Mouse (Mus musculus) bone marrow, adult 2 months (tissue): ENCODE results near the gene Nudt4. TPM values are rescaled to one million over a fixed set of nuclear protein-coding genes. Genes with fewer than 3 reads are reported as not detected.

Experiments
- H3K27ac ChIP-seq: fragments of 200-500 bp; 2 replicates; pipeline ENCODE4 v1.5.1; 2012; ENCODE audit warnings: low read depth, mild to moderate bottlenecking, control low read depth, inconsistent platforms, low read length; ENCODE audit not compliant: control insufficient read depth, poor library complexity, insufficient read depth
- H3K4me1 ChIP-seq: fragments of 200-500 bp; 2 replicates; pipeline ENCODE4 v1.6.1; 2011; ENCODE audit warnings: low read length; ENCODE audit not compliant: control insufficient read depth, insufficient read depth
- H3K4me3 ChIP-seq: fragments of 200-500 bp; replicated peaks from 2 replicates; pipeline ENCODE3; 2011; ENCODE audit warnings: mild to moderate bottlenecking, low read depth, low read length, control low read depth; ENCODE audit not compliant: control insufficient read depth
- CTCF ChIP-seq: fragments of 200-500 bp; IDR thresholded peaks from 2 replicates; pipeline ENCODE4 v1.5.1; 2011; ENCODE audit warnings: low read length, control low read depth; ENCODE audit not compliant: control insufficient read depth, insufficient read depth
- POLR2A ChIP-seq: fragments of 200-500 bp; IDR thresholded peaks from 2 replicates; pipeline ENCODE4 v1.6.1; 2011; ENCODE audit warnings: low read depth, mild to moderate bottlenecking, control low read depth, low read length, borderline replicate concordance; ENCODE audit not compliant: control insufficient read depth
- WGBS: fragments of 180-500 bp; shearing (Covaris S2); methylation state at CpG from one replicate; pipeline ENCODE4 v1.1.7; 2018; 5-methylcytosine and 5-hydroxymethylcytosine counted together
- polyA plus RNA-seq: library from polyadenylated mRNA; stranded (reverse); fragments of >200 nt; gene quantifications from 2 replicates; pipeline ENCODE4 v1.2.4, GENCODE M21; 2011; ENCODE audit warnings: low replicate concordance; ENCODE audit not compliant: missing spikeins, insufficient read depth, insufficient read length

The Nudt4 gene
- 89.7 and 95.9 TPM in 2 replicates for polyA plus RNA-seq

DNA sequence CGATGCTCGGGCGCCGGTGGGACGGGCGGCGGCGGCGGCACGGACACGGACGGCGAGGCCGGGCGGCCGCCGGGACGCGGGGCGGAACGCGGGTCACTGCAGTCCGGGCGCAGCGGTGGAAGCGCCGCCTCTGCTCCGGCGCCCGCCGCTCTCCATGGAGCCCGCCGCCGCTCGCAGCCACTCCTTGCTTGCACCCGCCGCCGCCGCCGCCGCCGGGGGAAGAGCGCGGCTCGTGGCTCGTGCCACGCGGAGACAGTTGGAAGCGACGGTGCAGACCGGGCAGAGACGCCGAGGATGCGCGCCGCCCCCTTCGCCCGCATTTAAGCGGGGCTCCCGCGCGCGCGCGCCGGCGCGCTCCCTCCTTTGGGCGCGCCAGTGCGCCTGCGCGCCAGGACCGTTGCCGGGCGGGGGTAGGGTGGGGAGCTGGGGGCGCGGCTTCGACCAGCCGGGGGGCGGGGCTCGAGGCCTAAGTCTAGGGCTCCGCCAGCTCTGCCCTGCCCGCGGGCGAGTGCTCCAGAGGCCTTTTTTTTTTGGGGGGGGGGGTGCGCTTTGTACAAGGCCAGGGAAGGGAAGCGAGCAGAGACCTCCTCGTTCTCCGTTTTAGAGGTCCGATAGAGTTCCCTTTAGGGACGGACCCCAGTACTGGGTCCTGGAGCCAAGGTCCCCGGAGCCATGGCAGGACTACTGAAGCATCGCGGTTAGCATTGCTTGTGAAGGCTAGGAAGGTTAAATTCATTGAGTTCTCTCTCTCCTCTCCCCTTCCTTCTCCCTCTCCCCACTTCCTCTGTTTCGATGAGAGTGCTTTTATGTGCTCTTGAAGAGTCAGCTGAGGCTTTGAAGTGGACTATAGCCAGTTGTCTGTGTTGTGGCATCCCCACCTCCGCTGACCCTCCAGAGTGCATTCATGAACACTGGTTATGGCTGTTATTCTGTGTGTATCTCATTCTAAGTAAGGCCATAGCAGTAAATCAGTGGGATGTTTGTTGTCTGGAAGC lies at the start of gene Nudt4:
Gene Nudt4 (minus strand): TSS at position 296 of the 995 bp plus-strand sequence.
- peak within 1 kb of the TSS; percentile 97 for H3K27ac ChIP-seq
- 3% methylated on average over 86 of the region's 97 CpGs for WGBS

GRCm38 (mm10) chr10:95611331-95611721 lies 47.4 kb upstream of the Nudt4 start:
- H3K4me1 ChIP-seq: no peaks in the 10 kb centered on the region
- H3K27ac ChIP-seq: no peak overlapping the region
- TF ChIP-seq CTCF: no peak
- no peak for TF ChIP-seq POLR2A
- no peak overlapping the region for H3K4me3 ChIP-seq
- 68% methylated on average over 10 of the region's 10 CpGs for WGBS

More for the DNA sequence above, at the start of gene Nudt4:
- peak within 1 kb of the TSS; percentile 82 for H3K4me3 ChIP-seq
- TF ChIP-seq POLR2A (peak; percentile 88), CTCF (no peak)
- H3K4me1 ChIP-seq: peaks cover 1% of the 10 kb centered on the region; the same call in 1 of the 2 replicates

GRCm38 (mm10) chr10:95610666-95611330 lies 46.9 kb upstream of the Nudt4 start:
- no peak overlapping the region for H3K4me3 ChIP-seq
- 58% methylated on average over 16 of the region's 16 CpGs for WGBS
- H3K4me1 ChIP-seq: no peaks in the 10 kb centered on the region
- no peak overlapping the region for H3K27ac ChIP-seq
- TF ChIP-seq POLR2A (no peak), CTCF (no peak)

DNA sequence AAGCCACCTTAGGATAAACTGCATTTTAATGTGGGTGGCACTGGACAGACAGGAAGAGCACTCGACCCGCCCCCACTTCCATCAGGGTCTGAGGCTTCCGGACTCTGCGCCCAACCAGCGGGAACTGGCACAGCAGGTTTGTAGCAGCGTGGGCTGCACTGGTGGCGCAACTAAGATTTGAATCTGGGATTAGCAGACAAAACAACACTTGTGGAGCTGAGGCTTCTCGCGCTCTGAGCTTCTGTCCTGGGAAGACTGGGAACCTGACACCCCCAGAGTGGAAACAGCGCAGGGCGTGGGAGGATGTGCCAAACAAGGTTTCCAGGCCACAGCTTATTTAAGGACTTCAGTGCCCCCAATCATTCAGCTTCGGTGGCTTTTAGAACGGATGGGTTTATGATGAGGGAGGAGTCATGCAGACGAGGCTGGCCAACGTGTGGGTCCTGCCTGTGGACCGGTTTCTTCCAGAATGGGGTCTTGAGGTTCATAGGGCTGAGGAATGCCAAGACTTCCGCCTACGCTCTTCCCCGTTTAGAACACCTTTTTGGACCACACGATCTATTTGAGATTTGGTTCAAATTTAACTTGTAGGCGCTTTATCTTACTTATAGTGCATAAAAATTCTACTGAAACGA lies 41.1 kb upstream of the Nudt4 start:
- no peak overlapping the region for H3K27ac ChIP-seq
- no peak overlapping the region for H3K4me3 ChIP-seq
- WGBS: 37% methylated on average over 22 of the region's 22 CpGs
- no peak for TF ChIP-seq POLR2A
- TF ChIP-seq CTCF: no peak
- H3K4me1 ChIP-seq: no peaks in the 10 kb centered on the region; the same call in 1 of the 2 replicates

- Histone ChIP-seq H3K27ac (no peak overlapping the region), H3K4me1 (no peaks in the 10 kb centered on the region; the same call in 1 of the 2 replicates), H3K4me3 (no peak overlapping the region)
- WGBS: 69% methylated on average over 5 of the region's 5 CpGs
- no peak for TF ChIP-seq POLR2A
- TF ChIP-seq CTCF: no peak
Observed at GRCm38 (mm10) chr10:95600527-95600926, 36.6 kb upstream of the Nudt4 start.

- no peak overlapping the region for H3K4me3 ChIP-seq
- no peak overlapping the region for H3K27ac ChIP-seq
- whole genome bisulfite sequencing: 58% methylated on average over 7 of the region's 7 CpGs
- TF ChIP-seq POLR2A (no peak), CTCF (no peak)
- H3K4me1 ChIP-seq: no peaks in the 10 kb centered on the region
Observed at GRCm38 (mm10) chr10:95599740-95600139, 35.8 kb upstream of the Nudt4 start.

GRCm38 (mm10) chr10:95598056-95598587 lies 34.2 kb upstream of the Nudt4 start:
- H3K4me3 ChIP-seq: no peak overlapping the region
- WGBS: 83% methylated on average over 15 of the region's 15 CpGs
- H3K27ac ChIP-seq: no peak overlapping the region
- no peaks in the 10 kb centered on the region for H3K4me1 ChIP-seq
- TF ChIP-seq CTCF (no peak), POLR2A (no peak)
